29 mouse cellular contexts compared by ENCODE assay signal in the genomic region with DNA sequence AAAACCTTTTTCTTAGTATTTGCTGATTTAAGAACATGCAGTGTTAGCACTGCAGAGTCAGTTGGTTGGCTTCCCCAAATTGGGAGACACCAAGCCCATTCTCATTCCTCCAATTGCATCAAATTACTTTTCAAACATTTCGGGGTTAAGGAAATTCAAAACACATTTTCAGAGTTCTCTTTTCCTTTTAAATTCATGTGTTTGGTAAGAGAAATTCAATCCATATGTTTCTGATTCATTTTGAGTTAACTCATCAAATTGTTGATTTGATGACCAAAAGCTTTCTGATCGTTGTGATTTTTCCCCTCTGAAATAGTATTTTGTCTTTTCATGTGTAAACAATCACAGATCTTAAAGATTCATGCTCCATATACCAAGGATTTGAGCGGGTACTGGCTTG.
"Had no signal": no experiment of that assay in that cellular context is flagged by ENCODE, and none has a peak within 500 bp of the region (broad histone marks: within the 10 kb centered on the region; RNA-seq: fewer than 3 reads in every experiment).

No protein-coding gene starts in this region.

- H3K4me3 ChIP-seq: embryonic facial prominence, embryonic 12.5 days; embryonic facial prominence, embryonic 13.5 days; embryonic facial prominence, embryonic 15.5 days; erythroblast, embryonic 14.5 days; forebrain, embryonic 10.5 days; forebrain, embryonic 12.5 days; forebrain, embryonic 13.5 days; gastrocnemius, adult 2 months; heart, adult 2 months; heart, embryonic 10.5 days had no signal

- H3K9ac ChIP-seq: embryonic facial prominence, embryonic 12.5 days; embryonic facial prominence, embryonic 13.5 days; embryonic facial prominence, embryonic 15.5 days; forebrain, embryonic 12.5 days; forebrain, embryonic 13.5 days; forebrain, postnatal 0 days had no signal

- H3K4me2 ChIP-seq: embryonic facial prominence, embryonic 12.5 days; embryonic facial prominence, embryonic 13.5 days; embryonic facial prominence, embryonic 15.5 days; forebrain, embryonic 12.5 days; forebrain, embryonic 13.5 days; heart, embryonic 11.5 days had no signal

- H3K9me3 ChIP-seq: embryonic facial prominence, embryonic 12.5 days; embryonic facial prominence, embryonic 13.5 days; embryonic facial prominence, embryonic 15.5 days; forebrain, embryonic 10.5 days; forebrain, embryonic 12.5 days; forebrain, embryonic 13.5 days; heart, embryonic 10.5 days had no signal

- H3K4me1 ChIP-seq: forebrain, embryonic 13.5 days; heart, embryonic 10.5 days had no signal

- H3K27me3 ChIP-seq: embryonic facial prominence, embryonic 12.5 days; embryonic facial prominence, embryonic 13.5 days; embryonic facial prominence, embryonic 15.5 days; forebrain, embryonic 12.5 days; forebrain, embryonic 13.5 days had no signal

- ATAC-seq: forebrain, embryonic 13.5 days; forebrain, embryonic 14.5 days; forebrain, embryonic 16.5 days; forebrain, postnatal 0 days had no signal

- H3K27ac ChIP-seq: embryonic facial prominence, embryonic 15.5 days; forebrain, embryonic 10.5 days; forebrain, embryonic 12.5 days; forebrain, embryonic 13.5 days; gastrocnemius, adult 2 months; heart, adult 2 months; heart, embryonic 10.5 days had no signal

- DNase-seq: cerebellum, adult 2 months; cerebellum, adult 8-10 months; cerebellum, adult 9-10 months; cerebellum, adult 9-11 months; cerebellum, postnatal 10 days; cerebellum, postnatal 14 days; cerebellum, postnatal 25 days; cerebellum, postnatal 36 days; embryo, embryonic 11 days; forebrain, postnatal 0 days; gastrocnemius, adult 2 months; gastrocnemius, postnatal 10 days; gastrocnemius, postnatal 14 days; gastrocnemius, postnatal 25 days; gastrocnemius, postnatal 36 days; heart, adult 11 months; heart, adult 18-20 months; heart, adult 2 months had no signal

- H3K36me3 ChIP-seq: embryonic facial prominence, embryonic 12.5 days; embryonic facial prominence, embryonic 13.5 days; embryonic facial prominence, embryonic 15.5 days; forebrain, embryonic 10.5 days; forebrain, embryonic 12.5 days; heart, embryonic 10.5 days had no signal
